Mouse (Mus musculus) heart, adult 2 months (tissue): ENCODE measurements at regions not wholly inside any gene's neighbourhood (a gene's known extent, or its start where the extent isn't known, plus 50 kb on each side); places are given as distances from the start of the nearest gene placed in this dataset.

Experiments
- DNase-seq, 2 experiments: peaks; one replicate each; pipeline ENCODE4 v3.0.0; 2021
- H3K27ac ChIP-seq: fragments of 200-600 bp; 2 replicates; pipeline ENCODE4 v1.8.1; 2022
- H3K27me3 ChIP-seq: fragments of 200-500 bp; 2 replicates; pipeline ENCODE4 v1.6.1; 2012; ENCODE audit warnings: mild to moderate bottlenecking, low read length, inconsistent platforms, mixed read lengths; ENCODE audit not compliant: control insufficient read depth, insufficient read depth
- H3K36me3 ChIP-seq: fragments of 200-500 bp; 2 replicates; pipeline ENCODE4 v1.6.1; 2012; ENCODE audit warnings: low read length, inconsistent platforms; ENCODE audit not compliant: control insufficient read depth, insufficient read depth
- H3K4me1 ChIP-seq: fragments of 200-500 bp; 2 replicates; pipeline ENCODE4 v1.6.1; 2011; ENCODE audit warnings: low read length; ENCODE audit not compliant: control insufficient read depth, insufficient read depth
- H3K4me3 ChIP-seq: fragments of 200-600 bp; 2 replicates; pipeline ENCODE4 v1.8.1; 2022
- H3K79me2 ChIP-seq: fragments of 200-500 bp; replicated peaks from 2 replicates; pipeline ENCODE4 v1.6.1; 2012; ENCODE audit warnings: mild to moderate bottlenecking, inconsistent platforms, low read length, moderate library complexity, mixed read lengths; ENCODE audit not compliant: control insufficient read depth, insufficient read depth
- H3K9ac ChIP-seq: fragments of 200-500 bp; 2 replicates; pipeline ENCODE4 v1.6.1; 2012; ENCODE audit warnings: low read depth, mild to moderate bottlenecking, control low read depth, inconsistent platforms, low read length, mixed read lengths
- CTCF ChIP-seq: fragments of 200-600 bp; IDR thresholded peaks from 2 replicates; pipeline ENCODE4 v1.8.1; 2022; ENCODE audit warnings: antibody characterized with exemption, mild to moderate bottlenecking, moderate library complexity
- EP300 ChIP-seq: fragments of 200-500 bp; IDR thresholded peaks from 2 replicates; pipeline ENCODE4 v1.6.1; 2011; ENCODE audit warnings: low read depth, low read length, control low read depth; ENCODE audit not compliant: insufficient read depth
- POLR2A ChIP-seq: fragments of 200-500 bp; IDR thresholded peaks from 2 replicates; pipeline ENCODE4 v1.6.1; 2011; ENCODE audit warnings: mild to moderate bottlenecking, low read depth, low read length, control low read depth; ENCODE audit not compliant: insufficient read depth
- WGBS: fragments of 180-500 bp; shearing (Covaris S2); methylation state at CpG from one replicate; pipeline ENCODE4 v1.1.7; 2018; 5-methylcytosine and 5-hydroxymethylcytosine counted together
- intact Hi-C: fragments of 180-260 bp; cut with DNase I; formaldehyde crosslinking; loops from one replicate; pipeline ENCODE4 v1.15.1; 2025

DNA sequence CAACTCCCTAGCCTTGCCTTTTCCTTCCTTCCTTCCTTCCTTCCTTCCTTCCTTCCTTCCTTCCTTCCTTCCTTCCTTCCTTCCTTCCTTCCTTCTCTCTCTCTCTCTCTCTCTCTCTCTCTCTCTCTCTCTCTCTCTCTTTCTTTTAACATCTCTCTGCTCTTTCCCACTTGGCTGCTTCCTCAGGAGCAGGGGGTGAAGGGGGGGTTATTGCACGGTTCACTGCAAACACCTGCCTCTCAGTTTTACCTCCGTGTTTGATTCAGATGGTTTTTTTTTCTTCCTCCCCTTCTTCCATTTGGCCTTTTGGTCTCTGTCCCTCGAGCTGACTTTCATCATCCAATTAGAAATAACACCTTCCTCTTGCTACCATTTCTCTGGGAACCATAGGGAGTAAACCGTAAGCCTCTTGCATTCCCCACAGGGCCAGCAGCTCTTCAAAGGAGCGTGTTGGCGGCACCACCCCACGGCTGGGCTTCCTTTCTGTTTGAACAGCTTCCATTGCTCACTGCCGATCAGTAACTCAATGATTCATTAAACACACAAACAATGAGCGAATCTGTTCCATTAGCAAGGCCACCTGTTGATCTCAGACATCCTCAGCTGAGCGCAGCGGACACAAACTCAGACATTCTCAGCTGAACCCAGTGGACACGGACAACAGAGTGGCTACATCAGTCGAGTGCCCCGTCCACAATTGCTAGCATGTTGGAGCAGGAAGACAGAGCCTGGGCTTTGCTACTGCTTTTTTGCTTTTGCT is 318.4 kb upstream of the Gm15217 start:
- Histone ChIP-seq H3K79me2 (no peaks in the 10 kb centered on the region), H3K4me1 (no peaks in the 10 kb centered on the region), H3K36me3 (no peaks in the 10 kb centered on the region), H3K27me3 (no peaks in the 10 kb centered on the region), H3K4me3 (no peak overlapping the region), H3K27ac (no peak overlapping the region), H3K9ac (no peak overlapping the region)
- 34% methylated on average over 14 of the region's 14 CpGs for WGBS
- TF ChIP-seq POLR2A (no peak), EP300 (no peak), CTCF (no peak)
- DNase-seq: no peak
- intact Hi-C loops: no loop called here

GRCm38 (mm10) chr14:46067102-46067801 is 312.0 kb upstream of the Gm15217 start:
- 49% methylated on average over 5 of the region's 5 CpGs for WGBS
- no peak overlapping the region for H3K9ac ChIP-seq
- intact Hi-C loops: no loop called here
- no peak overlapping the region for H3K4me3 ChIP-seq
- TF ChIP-seq CTCF (no peak), POLR2A (no peak), EP300 (no peak)
- H3K4me1 ChIP-seq: peaks cover 3% of the 10 kb centered on the region; the same call in 1 of the 2 replicates
- DNase-seq: peak; percentile 32 to 58
- H3K27me3 ChIP-seq: no peaks in the 10 kb centered on the region
- H3K79me2 ChIP-seq: no peaks in the 10 kb centered on the region
- H3K36me3 ChIP-seq: no peaks in the 10 kb centered on the region
- H3K27ac ChIP-seq: no peak overlapping the region

DNA sequence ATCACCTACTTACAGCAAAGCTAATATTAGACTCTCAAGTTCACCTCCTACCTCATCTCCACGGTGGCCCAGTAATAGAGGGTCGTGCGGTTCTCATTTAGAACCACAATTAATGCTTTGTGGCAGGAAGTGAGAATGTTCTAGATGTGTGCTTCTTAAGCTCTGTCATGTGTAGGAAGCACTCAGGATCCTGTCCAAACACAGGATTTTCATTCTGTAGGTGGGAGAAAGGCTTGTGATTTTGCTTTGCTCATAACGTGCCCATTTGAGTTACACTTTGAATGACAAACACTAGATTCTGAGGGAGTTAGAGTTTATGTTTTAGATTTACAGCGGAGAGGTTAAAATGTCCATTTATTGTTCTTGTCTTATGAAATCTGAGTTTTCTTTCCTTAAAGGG is 308.0 kb upstream of the Gm15217 start:
- WGBS: 72% methylated on average over 5 of the region's 5 CpGs
- H3K4me1 ChIP-seq: peaks cover 3% of the 10 kb centered on the region; the same call in 1 of the 2 replicates
- no peaks in the 10 kb centered on the region for H3K27me3 ChIP-seq
- TF ChIP-seq CTCF (no peak), EP300 (no peak), POLR2A (no peak)
- no peaks in the 10 kb centered on the region for H3K79me2 ChIP-seq
- DNase-seq: no peak
- no peak overlapping the region for H3K27ac ChIP-seq
- H3K4me3 ChIP-seq: no peak overlapping the region
- H3K9ac ChIP-seq: no peak overlapping the region
- intact Hi-C loops: loop anchor here (10.0 kb wide), 2 partner anchors 314 to 654 kb away; no protein-coding TSS in a partner anchor
- H3K36me3 ChIP-seq: no peaks in the 10 kb centered on the region

GRCm38 (mm10) chr14:46076738-46077137 is 302.5 kb upstream of the Gm15217 start:
- intact Hi-C loops: loop anchor here (10.0 kb wide), 2 partner anchors 308 to 648 kb away; no protein-coding TSS in a partner anchor
- no peak overlapping the region for H3K4me3 ChIP-seq
- no peaks in the 10 kb centered on the region for H3K79me2 ChIP-seq
- H3K27me3 ChIP-seq: no peaks in the 10 kb centered on the region
- H3K27ac ChIP-seq: no peak overlapping the region
- TF ChIP-seq EP300 (no peak), POLR2A (no peak), CTCF (peak; percentile 57)
- no peak overlapping the region for H3K9ac ChIP-seq
- H3K36me3 ChIP-seq: no peaks in the 10 kb centered on the region
- no peaks in the 10 kb centered on the region for H3K4me1 ChIP-seq
- DNase-seq: no peak
- 91% methylated on average over 2 of the region's 2 CpGs for WGBS

DNA sequence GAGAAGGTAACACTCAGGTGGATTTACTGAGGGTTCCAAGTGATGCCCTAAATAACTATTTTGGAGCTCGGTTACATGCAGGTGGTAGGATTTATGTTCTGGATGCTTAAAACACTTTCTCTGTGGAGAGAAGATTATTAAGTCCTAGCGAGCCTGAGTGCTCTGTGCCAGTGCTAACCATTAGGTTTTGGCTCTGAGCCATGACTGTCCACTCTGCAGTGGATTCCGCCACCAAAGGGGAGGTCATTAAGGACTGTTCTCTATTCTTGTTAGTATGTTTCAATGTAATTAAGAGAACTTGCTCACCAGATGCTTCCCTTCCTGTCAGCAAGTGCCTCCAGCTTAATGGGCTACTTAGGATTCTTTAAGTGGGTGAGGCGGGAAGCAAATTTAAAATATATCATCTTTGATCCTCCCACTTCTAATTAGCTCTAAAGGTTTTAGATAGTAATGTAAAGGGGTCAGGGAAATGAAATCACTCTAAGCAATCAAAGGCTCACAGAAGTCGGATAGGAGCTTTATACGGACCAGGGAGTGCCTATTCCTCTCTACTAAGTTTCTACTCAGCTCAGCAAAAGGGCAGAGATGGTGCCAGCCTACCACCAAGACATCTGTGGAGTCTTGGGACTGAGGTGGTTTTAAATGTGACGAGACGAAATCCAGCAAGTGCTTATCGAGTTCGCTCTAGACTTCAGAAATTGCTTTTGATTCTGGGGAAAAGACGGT is 301.6 kb upstream of the Gm15217 start:
- no peak for DNase-seq
- Histone ChIP-seq H3K4me1 (no peaks in the 10 kb centered on the region), H3K36me3 (no peaks in the 10 kb centered on the region), H3K27me3 (no peaks in the 10 kb centered on the region), H3K9ac (no peak overlapping the region), H3K79me2 (no peaks in the 10 kb centered on the region), H3K4me3 (no peak overlapping the region), H3K27ac (no peak overlapping the region)
- 72% methylated on average over 11 of the region's 11 CpGs for WGBS
- intact Hi-C loops: loop anchor here (10.0 kb wide), 2 partner anchors 307 to 647 kb away; no protein-coding TSS in a partner anchor
- no peak for TF ChIP-seq CTCF
- no peak for TF ChIP-seq POLR2A
- no peak for TF ChIP-seq EP300
